Mouse (Mus musculus): ENCODE measurements at regions not wholly inside any gene's neighbourhood (a gene's known extent, or its start where the extent isn't known, plus 50 kb on each side); places are given as distances from the start of the nearest gene placed in this dataset.

DNA sequence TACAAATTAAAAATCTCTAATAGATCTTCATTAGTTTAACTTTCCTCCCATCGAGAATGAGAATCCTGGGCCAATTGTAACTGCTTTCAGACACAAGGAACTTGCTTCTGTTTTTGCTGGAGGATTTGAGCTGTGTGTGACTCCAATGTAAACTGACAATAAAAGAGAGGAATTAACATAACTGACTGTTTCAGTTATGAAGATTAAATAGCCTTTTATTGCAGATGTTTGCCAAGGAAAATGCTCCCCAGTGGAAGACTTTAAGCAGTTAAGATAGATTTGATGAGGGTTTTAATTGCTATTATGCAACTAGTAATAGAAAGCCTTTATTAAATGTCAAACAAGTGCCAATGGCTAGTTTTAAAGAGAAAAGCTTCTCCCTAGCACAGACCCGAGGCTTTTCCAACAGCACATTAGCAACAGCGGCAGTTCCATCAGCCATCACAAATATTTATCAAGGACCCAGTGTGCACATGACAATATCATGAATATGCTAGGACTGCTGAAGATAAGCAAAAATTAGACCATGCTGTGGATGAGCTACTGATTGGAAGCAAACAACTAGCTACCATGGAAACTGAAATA is 398.6 kb upstream of the Dmac1 start:
- 88% methylated on average over 3 of the region's 3 CpGs for WGBS
- H3K4me3 ChIP-seq (ENCODE audit: low read depth, low read length), result no peak overlapping the region

GRCm38 (mm10) chr4:75641046-75641445 is 362.9 kb upstream of the Dmac1 start:
- ATAC-seq (ENCODE audit: low FRiP score) (no peak), DNase-seq (ENCODE audit: low spot score) (no peak)
- Histone ChIP-seq H3K27ac (ENCODE audit: low read depth, low read length) (no peak overlapping the region), H3K36me3 (ENCODE audit: control insufficient read depth, insufficient read depth, low read length) (no peaks in the 10 kb centered on the region), H3K9ac (ENCODE audit: low read depth, low read length) (no peak overlapping the region), H3K4me3 (ENCODE audit: low read depth, low read length) (no peak overlapping the region), H3K4me1 (replicated peaks; ENCODE audit: control insufficient read depth, insufficient read depth, low read length) (no peaks in the 10 kb centered on the region), H3K4me2 (replicated peaks; ENCODE audit: low read depth, low read length) (no peak overlapping the region), H3K27me3 (ENCODE audit: control insufficient read depth, insufficient read depth, low read length) (no peaks in the 10 kb centered on the region), H3K9me3 (ENCODE audit: control insufficient read depth, low read length) (no peaks in the 10 kb centered on the region)

More for the DNA sequence above, 398.6 kb upstream of the Dmac1 start:
- Histone ChIP-seq H3K27ac (ENCODE audit: low read depth, low read length) (no peak overlapping the region), H3K36me3 (ENCODE audit: control insufficient read depth, insufficient read depth, low read length) (no peaks in the 10 kb centered on the region), H3K4me2 (replicated peaks; ENCODE audit: low read depth, low read length) (no peak overlapping the region), H3K9me3 (ENCODE audit: control insufficient read depth, low read length) (no peaks in the 10 kb centered on the region), H3K9ac (ENCODE audit: low read depth, low read length) (no peak overlapping the region), H3K4me1 (replicated peaks; ENCODE audit: control insufficient read depth, insufficient read depth, low read length) (no peaks in the 10 kb centered on the region), H3K27me3 (ENCODE audit: control insufficient read depth, insufficient read depth, low read length) (no peaks in the 10 kb centered on the region)
- ATAC-seq (ENCODE audit: low FRiP score), result no peak
- no peak for DNase-seq (ENCODE audit: low spot score)

- DNase-seq (ENCODE audit: low spot score), result no peak
- 74% methylated on average over 1 of the region's 1 CpGs for WGBS
- no peak overlapping the region for H3K4me2 ChIP-seq (replicated peaks; ENCODE audit: low read depth, low read length)
Measured at GRCm38 (mm10) chr4:75636627-75637026, 358.5 kb upstream of the Dmac1 start.

GRCm38 (mm10) chr4:75589901-75590300 is 311.8 kb upstream of the Dmac1 start:
- no peak overlapping the region for H3K4me2 ChIP-seq (replicated peaks; ENCODE audit: low read depth, low read length)
- H3K36me3 ChIP-seq (ENCODE audit: control insufficient read depth, insufficient read depth, low read length), result no peaks in the 10 kb centered on the region
- H3K9me3 ChIP-seq (ENCODE audit: control insufficient read depth, low read length), result no peaks in the 10 kb centered on the region
- ATAC-seq (ENCODE audit: low FRiP score), result no peak
- DNase-seq (ENCODE audit: low spot score), result no peak
- H3K4me3 ChIP-seq (ENCODE audit: low read depth, low read length), result no peak overlapping the region
- no peak overlapping the region for H3K9ac ChIP-seq (ENCODE audit: low read depth, low read length)
- no peak overlapping the region for H3K27ac ChIP-seq (ENCODE audit: low read depth, low read length)
- H3K4me1 ChIP-seq (replicated peaks; ENCODE audit: control insufficient read depth, insufficient read depth, low read length), result no peaks in the 10 kb centered on the region
- 84% methylated on average over 3 of the region's 3 CpGs for WGBS
- no peaks in the 10 kb centered on the region for H3K27me3 ChIP-seq (ENCODE audit: control insufficient read depth, insufficient read depth, low read length)

More at GRCm38 (mm10) chr4:75636627-75637026, 358.5 kb upstream of the Dmac1 start:
- Histone ChIP-seq H3K9me3 (ENCODE audit: control insufficient read depth, low read length) (no peaks in the 10 kb centered on the region), H3K36me3 (ENCODE audit: control insufficient read depth, insufficient read depth, low read length) (no peaks in the 10 kb centered on the region), H3K9ac (ENCODE audit: low read depth, low read length) (no peak overlapping the region), H3K4me1 (replicated peaks; ENCODE audit: control insufficient read depth, insufficient read depth, low read length) (no peaks in the 10 kb centered on the region), H3K27me3 (ENCODE audit: control insufficient read depth, insufficient read depth, low read length) (no peaks in the 10 kb centered on the region), H3K27ac (ENCODE audit: low read depth, low read length) (no peak overlapping the region), H3K4me3 (ENCODE audit: low read depth, low read length) (no peak overlapping the region)
- ATAC-seq (ENCODE audit: low FRiP score), result no peak

- Histone ChIP-seq H3K9ac (ENCODE audit: low read depth, low read length) (no peak overlapping the region), H3K27ac (ENCODE audit: low read depth, low read length) (no peak overlapping the region), H3K27me3 (ENCODE audit: control insufficient read depth, insufficient read depth, low read length) (no peaks in the 10 kb centered on the region), H3K4me1 (replicated peaks; ENCODE audit: control insufficient read depth, insufficient read depth, low read length) (no peaks in the 10 kb centered on the region), H3K4me3 (ENCODE audit: low read depth, low read length) (no peak overlapping the region), H3K36me3 (ENCODE audit: control insufficient read depth, insufficient read depth, low read length) (no peaks in the 10 kb centered on the region), H3K9me3 (ENCODE audit: control insufficient read depth, low read length) (no peaks in the 10 kb centered on the region), H3K4me2 (replicated peaks; ENCODE audit: low read depth, low read length) (no peak overlapping the region)
- WGBS, result 36% methylated on average over 6 of the region's 6 CpGs
- peak; percentile 63; the same call in 1 of the 2 replicates for ATAC-seq (ENCODE audit: low FRiP score)
- DNase-seq (ENCODE audit: low spot score), result peak; percentile 17
Measured at GRCm38 (mm10) chr4:75588095-75588875, 310.2 kb upstream of the Dmac1 start.

- H3K4me2 ChIP-seq (replicated peaks; ENCODE audit: low read depth, low read length), result no peak overlapping the region
- no peaks in the 10 kb centered on the region for H3K27me3 ChIP-seq (ENCODE audit: control insufficient read depth, insufficient read depth, low read length)
- DNase-seq (ENCODE audit: low spot score) (no peak), ATAC-seq (ENCODE audit: low FRiP score) (no peak)
- H3K27ac ChIP-seq (ENCODE audit: low read depth, low read length), result no peak overlapping the region
- H3K4me3 ChIP-seq (ENCODE audit: low read depth, low read length), result no peak overlapping the region
- H3K9ac ChIP-seq (ENCODE audit: low read depth, low read length), result no peak overlapping the region
- 84% methylated on average over 1 of the region's 1 CpGs for whole genome bisulfite sequencing
- no peaks in the 10 kb centered on the region for H3K9me3 ChIP-seq (ENCODE audit: control insufficient read depth, low read length)
- H3K36me3 ChIP-seq (ENCODE audit: control insufficient read depth, insufficient read depth, low read length), result no peaks in the 10 kb centered on the region
- H3K4me1 ChIP-seq (replicated peaks; ENCODE audit: control insufficient read depth, insufficient read depth, low read length), result no peaks in the 10 kb centered on the region
Measured at GRCm38 (mm10) chr4:75579865-75580264, 301.8 kb upstream of the Dmac1 start.

- ATAC-seq (ENCODE audit: low FRiP score), result no peak
- Histone ChIP-seq H3K4me1 (replicated peaks; ENCODE audit: control insufficient read depth, insufficient read depth, low read length) (no peaks in the 10 kb centered on the region), H3K4me3 (ENCODE audit: low read depth, low read length) (no peak overlapping the region), H3K27me3 (ENCODE audit: control insufficient read depth, insufficient read depth, low read length) (no peaks in the 10 kb centered on the region), H3K4me2 (replicated peaks; ENCODE audit: low read depth, low read length) (no peak overlapping the region), H3K36me3 (ENCODE audit: control insufficient read depth, insufficient read depth, low read length) (no peaks in the 10 kb centered on the region), H3K9ac (ENCODE audit: low read depth, low read length) (no peak overlapping the region), H3K9me3 (ENCODE audit: control insufficient read depth, low read length) (no peaks in the 10 kb centered on the region), H3K27ac (ENCODE audit: low read depth, low read length) (no peak overlapping the region)
- no peak for DNase-seq (ENCODE audit: low spot score)
Measured at GRCm38 (mm10) chr4:75572603-75573002, 294.5 kb upstream of the Dmac1 start.

GRCm38 (mm10) chr4:75567630-75568029 is 289.5 kb upstream of the Dmac1 start:
- 79% methylated on average over 2 of the region's 2 CpGs for WGBS

DNA sequence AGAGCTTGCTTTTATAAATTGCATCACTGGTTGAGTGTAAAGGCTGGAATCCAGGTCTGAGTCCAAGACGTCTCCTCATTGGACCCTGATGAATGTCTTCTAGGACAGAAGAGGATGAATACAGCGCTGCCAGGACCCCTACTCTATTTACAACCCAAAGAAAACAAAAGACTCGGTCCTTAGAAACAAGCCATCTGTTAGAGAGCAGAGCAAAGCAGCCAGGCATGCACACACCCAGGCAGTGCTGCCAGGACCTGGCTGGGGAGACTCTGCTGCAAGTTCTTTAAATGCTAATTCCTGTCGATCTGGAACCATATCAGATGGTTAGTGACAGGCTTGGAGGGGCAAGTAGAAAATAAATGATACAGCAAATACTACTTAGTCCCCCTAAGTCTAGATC is 284.4 kb upstream of the Dmac1 start:
- Histone ChIP-seq H3K4me2 (replicated peaks; ENCODE audit: low read depth, low read length) (no peak overlapping the region), H3K36me3 (ENCODE audit: control insufficient read depth, insufficient read depth, low read length) (no peaks in the 10 kb centered on the region)

More at GRCm38 (mm10) chr4:75567630-75568029, 289.5 kb upstream of the Dmac1 start:
- H3K36me3 ChIP-seq (ENCODE audit: control insufficient read depth, insufficient read depth, low read length), result no peaks in the 10 kb centered on the region
- H3K4me1 ChIP-seq (replicated peaks; ENCODE audit: control insufficient read depth, insufficient read depth, low read length), result no peaks in the 10 kb centered on the region
- H3K4me3 ChIP-seq (ENCODE audit: low read depth, low read length), result no peak overlapping the region
- ATAC-seq (ENCODE audit: low FRiP score) (no peak), DNase-seq (ENCODE audit: low spot score) (no peak)
- H3K27ac ChIP-seq (ENCODE audit: low read depth, low read length), result no peak overlapping the region
- no peak overlapping the region for H3K4me2 ChIP-seq (replicated peaks; ENCODE audit: low read depth, low read length)
- H3K27me3 ChIP-seq (ENCODE audit: control insufficient read depth, insufficient read depth, low read length), result no peaks in the 10 kb centered on the region
- no peaks in the 10 kb centered on the region for H3K9me3 ChIP-seq (ENCODE audit: control insufficient read depth, low read length)
- H3K9ac ChIP-seq (ENCODE audit: low read depth, low read length), result no peak overlapping the region

More for the DNA sequence above, 284.4 kb upstream of the Dmac1 start:
- H3K9me3 ChIP-seq (ENCODE audit: control insufficient read depth, low read length), result no peaks in the 10 kb centered on the region
- H3K4me1 ChIP-seq (replicated peaks; ENCODE audit: control insufficient read depth, insufficient read depth, low read length), result no peaks in the 10 kb centered on the region
- ATAC-seq (ENCODE audit: low FRiP score) (peak; percentile 83), DNase-seq (ENCODE audit: low spot score) (peak; percentile 17)
- H3K4me3 ChIP-seq (ENCODE audit: low read depth, low read length), result no peak overlapping the region
- no peak overlapping the region for H3K27ac ChIP-seq (ENCODE audit: low read depth, low read length)
- WGBS, result 10% methylated on average over 4 of the region's 4 CpGs
- no peaks in the 10 kb centered on the region for H3K27me3 ChIP-seq (ENCODE audit: control insufficient read depth, insufficient read depth, low read length)
- no peak overlapping the region for H3K9ac ChIP-seq (ENCODE audit: low read depth, low read length)
